Mouse (Mus musculus): ENCODE measurements around the gene Cyb5b. TPM values are rescaled to one million over a fixed set of nuclear protein-coding genes. Genes with fewer than 3 reads are reported as not detected.

Cyb5b gene
- polyA plus RNA-seq, 1 experiment from 2014 or later, result 120 TPM

- no peaks in the 10 kb centered on the region for H3K9me3 ChIP-seq (replicated peaks; ENCODE audit: control insufficient read depth, low read length, poor library complexity, severe bottlenecking)
- H3K4me1 ChIP-seq (ENCODE audit: control insufficient read depth, insufficient read depth, low read length), result no peaks in the 10 kb centered on the region
- WGBS, result 49% methylated on average over 13 of the region's 13 CpGs
- no peak overlapping the region for H3K27ac ChIP-seq (ENCODE audit: low read length)
- no peak overlapping the region for H3K4me2 ChIP-seq (ENCODE audit: low read length)
- no peak overlapping the region for H3K4me3 ChIP-seq (ENCODE audit: low read depth, low read length)
- no peaks in the 10 kb centered on the region for H3K36me3 ChIP-seq (ENCODE audit: control insufficient read depth, insufficient read depth, low read length)
- no peak overlapping the region for H3K9ac ChIP-seq (ENCODE audit: low read depth, low read length)
- H3K27me3 ChIP-seq (ENCODE audit: control insufficient read depth, insufficient read depth, low read depth, low read length), result no peaks in the 10 kb centered on the region
- ATAC-seq, result no peak
Observed at GRCm38 (mm10) chr8:107139704-107140470, 10.6 kb upstream of the Cyb5b start.

GRCm38 (mm10) chr8:107142539-107142938 lies 7.9 kb upstream of the Cyb5b start:
- Histone ChIP-seq H3K27ac (ENCODE audit: low read length) (no peak overlapping the region), H3K9me3 (replicated peaks; ENCODE audit: control insufficient read depth, low read length, poor library complexity, severe bottlenecking) (no peaks in the 10 kb centered on the region), H3K9ac (ENCODE audit: low read depth, low read length) (no peak overlapping the region), H3K4me1 (ENCODE audit: control insufficient read depth, insufficient read depth, low read length) (no peaks in the 10 kb centered on the region), H3K4me2 (ENCODE audit: low read length) (no peak overlapping the region), H3K36me3 (ENCODE audit: control insufficient read depth, insufficient read depth, low read length) (no peaks in the 10 kb centered on the region), H3K27me3 (ENCODE audit: control insufficient read depth, insufficient read depth, low read depth, low read length) (no peaks in the 10 kb centered on the region), H3K4me3 (ENCODE audit: low read depth, low read length) (no peak overlapping the region)
- ATAC-seq, result no peak
- WGBS, result 86% methylated on average over 4 of the region's 4 CpGs

GRCm38 (mm10) chr8:107143501-107143900 lies 6.9 kb upstream of the Cyb5b start:
- H3K4me3 ChIP-seq (ENCODE audit: low read depth, low read length), result no peak overlapping the region
- H3K4me2 ChIP-seq (ENCODE audit: low read length), result no peak overlapping the region
- WGBS, result 52% methylated on average over 4 of the region's 4 CpGs
- H3K27ac ChIP-seq (ENCODE audit: low read length), result no peak overlapping the region
- H3K9ac ChIP-seq (ENCODE audit: low read depth, low read length), result no peak overlapping the region
- no peaks in the 10 kb centered on the region for H3K9me3 ChIP-seq (replicated peaks; ENCODE audit: control insufficient read depth, low read length, poor library complexity, severe bottlenecking)
- H3K36me3 ChIP-seq (ENCODE audit: control insufficient read depth, insufficient read depth, low read length), result no peaks in the 10 kb centered on the region
- H3K27me3 ChIP-seq (ENCODE audit: control insufficient read depth, insufficient read depth, low read depth, low read length), result no peaks in the 10 kb centered on the region
- no peaks in the 10 kb centered on the region for H3K4me1 ChIP-seq (ENCODE audit: control insufficient read depth, insufficient read depth, low read length)
- no peak for ATAC-seq

GRCm38 (mm10) chr8:107146186-107146585 lies 4.3 kb upstream of the Cyb5b start:
- ATAC-seq, result no peak
- Histone ChIP-seq H3K9me3 (replicated peaks; ENCODE audit: control insufficient read depth, low read length, poor library complexity, severe bottlenecking) (no peaks in the 10 kb centered on the region), H3K4me3 (ENCODE audit: low read depth, low read length) (no peak overlapping the region), H3K27me3 (ENCODE audit: control insufficient read depth, insufficient read depth, low read depth, low read length) (no peaks in the 10 kb centered on the region), H3K9ac (ENCODE audit: low read depth, low read length) (no peak overlapping the region), H3K27ac (ENCODE audit: low read length) (no peak overlapping the region), H3K4me1 (ENCODE audit: control insufficient read depth, insufficient read depth, low read length) (peaks cover 6% of the 10 kb centered on the region), H3K4me2 (ENCODE audit: low read length) (no peak overlapping the region), H3K36me3 (ENCODE audit: control insufficient read depth, insufficient read depth, low read length) (no peaks in the 10 kb centered on the region)

GRCm38 (mm10) chr8:107148802-107149201 lies 1.6 kb upstream of the Cyb5b start:
- H3K4me1 ChIP-seq (ENCODE audit: control insufficient read depth, insufficient read depth, low read length), result peaks cover 11% of the 10 kb centered on the region

GRCm38 (mm10) chr8:107150057-107150403 lies 410 bp upstream of the Cyb5b start:
- ATAC-seq, result peak; percentile 36; the same call in 1 of the 2 replicates
- peak overlapping the region; percentile 95 for H3K9ac ChIP-seq (ENCODE audit: low read depth, low read length)
- WGBS, result 19% methylated on average over 6 of the region's 6 CpGs

More at GRCm38 (mm10) chr8:107148802-107149201, 1.6 kb upstream of the Cyb5b start:
- WGBS, result 90% methylated on average over 5 of the region's 5 CpGs
- Histone ChIP-seq H3K27me3 (ENCODE audit: control insufficient read depth, insufficient read depth, low read depth, low read length) (no peaks in the 10 kb centered on the region), H3K9ac (ENCODE audit: low read depth, low read length) (no peak overlapping the region), H3K27ac (ENCODE audit: low read length) (no peak overlapping the region), H3K9me3 (replicated peaks; ENCODE audit: control insufficient read depth, low read length, poor library complexity, severe bottlenecking) (no peaks in the 10 kb centered on the region), H3K36me3 (ENCODE audit: control insufficient read depth, insufficient read depth, low read length) (peaks cover 5% of the 10 kb centered on the region; the same call in 1 of the 2 replicates), H3K4me3 (ENCODE audit: low read depth, low read length) (no peak overlapping the region), H3K4me2 (ENCODE audit: low read length) (no peak overlapping the region)
- no peak for ATAC-seq

GRCm38 (mm10) chr8:107151212-107151920 lies 926 bp downstream of the Cyb5b start:
- H3K27ac ChIP-seq (ENCODE audit: low read length), result peak overlapping the region; percentile 87; the same call in 1 of the 2 replicates
- ATAC-seq, result no peak
- peak overlapping the region; percentile 96 for H3K4me3 ChIP-seq (ENCODE audit: low read depth, low read length)
- peak overlapping the region; percentile 85 for H3K4me2 ChIP-seq (ENCODE audit: low read length)
- H3K27me3 ChIP-seq (ENCODE audit: control insufficient read depth, insufficient read depth, low read depth, low read length), result no peaks in the 10 kb centered on the region
- H3K4me1 ChIP-seq (ENCODE audit: control insufficient read depth, insufficient read depth, low read length), result peaks cover 11% of the 10 kb centered on the region
- no peaks in the 10 kb centered on the region for H3K9me3 ChIP-seq (replicated peaks; ENCODE audit: control insufficient read depth, low read length, poor library complexity, severe bottlenecking)
- WGBS, result 75% methylated on average over 7 of the region's 7 CpGs
- peak overlapping the region; percentile 95 for H3K9ac ChIP-seq (ENCODE audit: low read depth, low read length)
- H3K36me3 ChIP-seq (ENCODE audit: control insufficient read depth, insufficient read depth, low read length), result peaks cover 5% of the 10 kb centered on the region; the same call in 1 of the 2 replicates

More at GRCm38 (mm10) chr8:107150057-107150403, 410 bp upstream of the Cyb5b start:
- peak overlapping the region; percentile 87 for H3K27ac ChIP-seq (ENCODE audit: low read length)
- H3K9me3 ChIP-seq (replicated peaks; ENCODE audit: control insufficient read depth, low read length, poor library complexity, severe bottlenecking), result no peaks in the 10 kb centered on the region
- H3K4me1 ChIP-seq (ENCODE audit: control insufficient read depth, insufficient read depth, low read length), result peaks cover 11% of the 10 kb centered on the region
- peaks cover 5% of the 10 kb centered on the region; the same call in 1 of the 2 replicates for H3K36me3 ChIP-seq (ENCODE audit: control insufficient read depth, insufficient read depth, low read length)
- no peaks in the 10 kb centered on the region for H3K27me3 ChIP-seq (ENCODE audit: control insufficient read depth, insufficient read depth, low read depth, low read length)
- H3K4me3 ChIP-seq (ENCODE audit: low read depth, low read length), result peak overlapping the region; percentile 96
- H3K4me2 ChIP-seq (ENCODE audit: low read length), result peak overlapping the region; percentile 85

- H3K4me1 ChIP-seq (ENCODE audit: control insufficient read depth, insufficient read depth, low read length), result peaks cover 13% of the 10 kb centered on the region
- H3K9me3 ChIP-seq (replicated peaks; ENCODE audit: control insufficient read depth, low read length, poor library complexity, severe bottlenecking), result no peaks in the 10 kb centered on the region
- H3K36me3 ChIP-seq (ENCODE audit: control insufficient read depth, insufficient read depth, low read length), result peaks cover 7% of the 10 kb centered on the region; the same call in 1 of the 2 replicates
- H3K9ac ChIP-seq (ENCODE audit: low read depth, low read length), result no peak overlapping the region
- H3K27ac ChIP-seq (ENCODE audit: low read length), result no peak overlapping the region
- no peak for ATAC-seq
- H3K4me3 ChIP-seq (ENCODE audit: low read depth, low read length), result no peak overlapping the region
- 94% methylated on average over 14 of the region's 14 CpGs for WGBS
- H3K27me3 ChIP-seq (ENCODE audit: control insufficient read depth, insufficient read depth, low read depth, low read length), result no peaks in the 10 kb centered on the region
- no peak overlapping the region for H3K4me2 ChIP-seq (ENCODE audit: low read length)
Observed at GRCm38 (mm10) chr8:107153326-107154210, 3.1 kb downstream of the Cyb5b start.

All from midbrain, embryonic 16.5 days (tissue).